Mouse (Mus musculus): Measurements from ENCODE around the gene Rpl27a.

Gene Rpl27a

DNA sequence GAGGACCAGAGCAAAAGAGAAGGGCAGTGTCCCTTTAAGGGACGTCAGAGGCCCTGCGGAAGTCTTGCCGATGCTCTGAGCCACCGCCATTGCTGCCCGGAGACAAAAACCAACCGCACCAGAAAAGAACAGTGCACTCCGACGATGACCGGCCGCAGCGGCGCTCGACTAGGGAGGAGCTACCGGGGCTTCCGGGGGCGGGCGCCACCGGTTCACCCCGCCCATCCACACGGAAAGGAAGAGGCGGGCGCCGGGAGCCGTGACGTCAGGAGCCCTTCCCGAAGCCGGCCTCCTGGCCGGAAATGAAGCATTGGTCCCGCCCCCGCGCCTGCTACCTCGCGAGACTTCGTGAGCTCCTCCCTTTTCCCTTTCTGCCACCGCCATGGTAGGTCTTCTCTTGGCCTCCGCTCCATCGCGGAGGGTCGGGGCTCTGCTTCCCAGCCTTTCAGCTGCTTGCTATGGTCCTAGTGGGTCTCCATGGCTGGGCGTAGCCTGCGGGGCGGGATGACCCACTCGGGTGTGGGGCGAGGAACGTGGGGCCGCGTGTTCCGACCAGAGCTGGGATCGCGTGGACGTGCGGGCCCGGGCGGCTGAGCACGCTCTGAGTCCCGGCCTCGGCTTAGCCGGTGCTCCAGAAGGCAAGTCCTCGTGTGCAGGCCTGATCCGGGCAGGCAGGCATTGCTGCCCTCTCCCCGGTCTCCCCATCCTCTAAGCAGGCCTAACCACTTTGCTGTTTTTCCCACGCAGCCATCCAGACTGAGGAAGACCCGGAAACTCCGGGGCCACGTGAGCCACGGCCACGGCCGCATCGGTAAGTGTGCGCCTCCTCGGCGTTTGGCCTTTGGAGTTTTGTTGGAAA lies at the start of gene Rpl27a:
Gene Rpl27a, plus strand, starts transcription at position 310 of the 859 bp plus-strand sequence.
- DNase-seq, result peak; percentile 98

DNA sequence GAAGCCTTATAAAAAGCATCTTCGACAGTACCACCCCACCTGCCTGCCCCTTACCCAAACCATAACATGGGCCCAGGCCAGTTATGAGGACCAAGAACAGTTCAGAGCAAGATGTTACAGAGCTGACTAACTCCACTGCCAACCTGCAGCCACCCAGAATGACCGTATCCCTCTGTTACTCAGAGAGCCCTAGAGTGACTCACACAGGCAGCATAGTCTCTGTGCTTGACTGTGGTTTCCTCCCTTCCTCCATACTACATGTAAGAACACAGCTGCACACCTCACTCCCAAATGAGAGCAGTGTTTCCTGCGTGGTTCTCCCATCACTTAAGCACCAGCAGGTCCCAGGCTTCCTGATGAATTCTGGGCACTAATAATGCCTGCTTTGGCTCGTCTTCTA lies 48.2 kb upstream of the Rpl27a start:
- no peak for DNase-seq

- no peak for DNase-seq
Measured at GRCm38 (mm10) chr7:109477926-109478325, 41.0 kb upstream of the Rpl27a start.

DNA sequence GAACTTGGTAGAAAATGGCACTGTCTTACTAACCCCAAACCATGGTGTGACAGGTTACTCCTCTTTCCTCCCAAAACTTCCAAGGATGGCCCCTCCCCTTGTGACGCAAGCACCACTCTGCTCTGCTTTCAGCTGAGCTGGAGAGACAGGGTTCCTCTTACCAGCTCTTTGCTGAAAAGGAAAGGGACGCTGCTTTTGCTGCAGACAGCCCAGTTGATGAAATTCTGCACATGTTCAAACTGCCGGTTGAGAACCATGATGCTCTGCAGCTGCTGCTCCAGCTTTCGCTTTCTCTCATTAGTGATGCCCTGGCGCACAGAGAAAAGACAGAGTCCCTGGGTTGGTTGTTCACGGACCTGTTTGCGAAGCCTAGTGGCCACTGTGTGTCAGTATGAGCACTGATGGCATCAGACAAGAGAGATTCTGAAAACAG lies 38.2 kb upstream of the Rpl27a start:
- peak; percentile 26 for DNase-seq

GRCm38 (mm10) chr7:109484221-109484620 lies 34.7 kb upstream of the Rpl27a start:
- no peak for DNase-seq

- DNase-seq, result no peak
Measured at GRCm38 (mm10) chr7:109492616-109493318, 26.2 kb upstream of the Rpl27a start.

- DNase-seq, result peak; percentile 24
Measured at GRCm38 (mm10) chr7:109493319-109494316, 25.3 kb upstream of the Rpl27a start.

DNA sequence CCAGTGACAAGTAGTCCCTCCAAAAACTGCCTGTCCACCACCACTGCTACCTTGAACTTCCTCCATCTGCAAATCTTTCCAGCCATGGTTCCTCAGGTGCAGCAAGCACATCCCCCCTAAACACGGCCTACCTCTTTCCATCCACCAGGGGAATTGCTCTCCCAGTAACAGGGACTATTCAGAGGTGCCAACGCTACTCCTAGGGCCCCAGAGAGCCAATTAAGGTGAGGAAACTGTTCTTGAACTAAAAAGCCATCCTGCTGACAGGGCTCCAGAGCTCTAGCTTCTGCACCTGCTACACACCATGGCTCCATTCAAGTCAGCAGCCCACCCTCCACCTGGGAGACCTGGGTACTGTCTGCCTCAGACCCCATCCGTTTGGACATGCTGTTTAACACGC lies 21.4 kb upstream of the Rpl27a start:
- DNase-seq, result no peak

- no peak for DNase-seq
Measured at GRCm38 (mm10) chr7:109507119-109507518, 11.8 kb upstream of the Rpl27a start.

DNA sequence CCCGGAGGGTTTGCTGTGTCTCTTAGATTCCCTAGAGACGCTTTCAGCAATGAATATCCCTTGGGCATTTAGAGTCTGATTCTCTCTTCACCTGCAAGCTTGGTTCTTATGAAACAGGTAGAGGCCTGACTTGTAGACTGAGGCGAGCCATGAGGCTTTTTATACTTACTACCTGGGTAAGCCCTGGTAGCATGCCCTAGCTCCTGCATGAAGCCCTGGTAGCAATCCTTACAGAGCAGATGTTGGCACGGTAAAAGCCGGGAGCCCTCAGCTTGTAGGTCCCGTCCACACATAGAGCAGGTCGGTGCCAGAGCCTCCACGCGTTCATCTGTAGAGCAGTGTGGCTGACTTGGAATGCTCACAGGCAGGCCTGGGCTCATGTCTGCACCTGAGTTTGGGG lies 11.4 kb upstream of the Rpl27a start:
- DNase-seq, result no peak

GRCm38 (mm10) chr7:109508034-109508433 lies 10.9 kb upstream of the Rpl27a start, which contains the start of gene Trim66:
Gene Trim66 (minus strand): TSS chr7:109508134.
- DNase-seq, result no peak

DNA sequence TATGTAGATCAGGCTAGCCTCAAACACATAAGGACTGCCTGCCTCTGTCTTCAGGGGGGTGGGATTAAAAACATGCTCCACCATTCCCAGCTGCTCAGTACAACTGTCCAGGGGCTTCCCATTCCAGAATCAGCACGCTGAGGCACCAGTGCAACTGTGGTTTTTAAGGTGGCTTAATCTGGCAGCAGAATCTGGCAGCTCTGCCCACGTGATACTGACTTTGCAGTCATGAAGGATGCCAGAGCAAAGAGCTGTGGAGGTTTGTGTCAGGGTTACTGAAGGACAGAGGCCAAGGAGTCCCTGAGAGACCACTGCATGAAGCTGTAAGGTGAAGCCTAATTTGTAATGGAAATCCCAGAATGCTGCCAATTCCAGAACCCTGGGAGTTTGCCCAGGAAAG lies 8.1 kb upstream of the Rpl27a start:
- DNase-seq, result no peak

DNA sequence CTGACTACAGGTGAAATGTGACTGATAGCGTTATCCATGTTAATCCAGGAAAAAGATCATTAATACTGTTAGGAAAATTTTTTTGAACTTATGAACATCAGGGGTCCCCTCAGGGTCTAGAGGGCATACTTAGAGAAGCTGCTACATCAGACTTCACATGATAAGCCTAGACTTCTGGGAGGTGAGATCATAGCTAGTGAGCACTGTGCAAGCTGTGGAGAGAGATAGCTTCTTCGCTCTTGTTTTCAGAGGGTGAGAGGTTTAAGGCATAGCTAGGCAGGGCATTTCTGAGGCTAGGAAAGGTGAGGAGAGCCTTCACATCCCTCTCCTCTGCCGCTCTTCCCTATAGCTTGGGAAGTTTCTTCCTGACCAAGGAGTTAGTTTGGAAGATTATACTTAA lies 7.1 kb upstream of the Rpl27a start:
- DNase-seq, result no peak

DNA sequence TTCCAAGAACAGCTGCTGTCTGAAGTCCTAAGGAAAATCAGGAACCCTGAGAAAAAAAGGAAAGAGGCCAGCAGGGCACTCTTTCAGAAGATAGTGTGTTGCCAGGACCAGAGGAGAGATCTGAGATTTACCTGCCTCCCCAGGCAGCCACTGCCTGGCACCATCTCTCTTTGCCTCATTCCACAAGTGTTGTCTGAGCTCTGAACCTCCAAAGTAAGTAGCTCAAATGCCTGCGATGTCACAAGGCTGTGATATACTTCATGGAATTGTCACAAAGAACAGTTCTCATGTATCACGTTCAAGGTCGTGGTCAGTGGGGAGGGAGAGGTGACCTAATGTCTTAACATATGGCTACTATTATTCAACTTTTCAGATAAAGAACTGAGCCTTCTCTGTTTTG lies 2.4 kb upstream of the Rpl27a start:
- no peak for DNase-seq

DNA sequence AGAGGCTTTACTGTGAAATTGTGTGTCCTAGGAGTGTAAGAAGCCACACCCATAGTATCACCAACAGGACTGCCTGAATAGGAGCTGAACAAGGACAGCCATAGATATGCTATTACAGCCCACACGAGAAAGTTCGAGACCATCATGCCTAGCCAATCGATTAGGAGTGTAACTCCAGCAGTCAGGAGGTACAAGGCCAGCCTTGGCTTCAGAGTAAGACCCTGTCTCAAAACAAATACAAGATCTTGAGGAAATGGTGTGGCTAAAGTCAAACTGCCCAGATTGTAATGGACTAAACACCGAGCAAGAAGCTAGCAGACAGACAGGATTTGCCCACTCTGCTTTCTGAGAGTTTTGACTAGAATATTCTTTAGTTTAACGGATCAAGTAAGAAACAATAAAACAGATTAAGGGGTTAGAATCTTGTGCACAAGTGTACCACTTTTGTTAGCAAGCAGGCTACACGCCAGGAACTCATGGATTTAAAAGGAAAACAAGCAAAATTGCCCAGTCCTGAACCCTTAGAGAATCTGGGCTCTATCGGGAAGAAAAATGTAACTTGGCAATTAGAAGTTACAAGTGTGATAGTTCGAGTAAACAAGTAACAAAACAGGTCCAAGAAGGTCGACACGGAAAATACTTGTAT lies 788 bp upstream of the Rpl27a start:
- DNase-seq, result no peak

GRCm38 (mm10) chr7:109519936-109520335 lies 989 bp downstream of the Rpl27a start:
- no peak for DNase-seq

DNA sequence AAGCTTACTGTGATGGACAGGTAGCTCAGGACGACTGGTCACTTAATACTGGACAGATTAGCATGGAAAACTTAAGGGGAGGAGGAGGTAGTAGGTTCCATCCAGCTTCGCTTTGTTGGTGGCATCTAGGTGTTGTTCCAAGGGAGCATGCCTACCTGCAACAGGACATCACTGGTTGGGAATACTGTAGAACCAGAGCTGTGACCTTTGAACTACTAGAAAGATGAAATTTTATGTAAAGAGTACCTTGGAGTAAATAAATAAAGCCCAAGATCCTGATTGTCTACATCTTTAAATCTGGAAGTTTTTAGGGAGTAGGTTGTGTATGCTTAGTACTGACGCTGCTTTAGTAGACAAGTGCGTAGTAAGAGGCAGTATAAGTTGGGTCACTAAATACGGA lies 3.1 kb downstream of the Rpl27a start:
- DNase-seq, result no peak

DNA sequence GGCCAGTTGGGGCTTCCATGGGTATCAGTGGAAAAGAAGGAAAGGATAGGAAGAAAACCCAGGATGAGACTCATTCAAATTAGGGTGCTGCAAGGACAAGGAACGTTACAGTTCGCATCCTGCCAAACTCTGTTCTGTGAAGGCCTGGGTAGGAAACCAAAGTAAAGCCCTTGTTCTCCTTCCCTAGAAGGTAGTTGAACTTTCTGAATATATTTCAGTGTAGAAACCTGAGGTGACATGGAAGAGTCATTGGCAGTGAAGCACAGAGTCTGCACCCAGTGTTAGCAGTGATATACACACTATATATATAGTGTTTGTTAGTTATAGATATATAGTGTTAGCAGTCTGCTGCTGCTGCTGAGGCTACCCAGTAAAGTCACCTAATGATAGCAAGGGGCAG lies 4.4 kb downstream of the Rpl27a start:
- no peak for DNase-seq

DNA sequence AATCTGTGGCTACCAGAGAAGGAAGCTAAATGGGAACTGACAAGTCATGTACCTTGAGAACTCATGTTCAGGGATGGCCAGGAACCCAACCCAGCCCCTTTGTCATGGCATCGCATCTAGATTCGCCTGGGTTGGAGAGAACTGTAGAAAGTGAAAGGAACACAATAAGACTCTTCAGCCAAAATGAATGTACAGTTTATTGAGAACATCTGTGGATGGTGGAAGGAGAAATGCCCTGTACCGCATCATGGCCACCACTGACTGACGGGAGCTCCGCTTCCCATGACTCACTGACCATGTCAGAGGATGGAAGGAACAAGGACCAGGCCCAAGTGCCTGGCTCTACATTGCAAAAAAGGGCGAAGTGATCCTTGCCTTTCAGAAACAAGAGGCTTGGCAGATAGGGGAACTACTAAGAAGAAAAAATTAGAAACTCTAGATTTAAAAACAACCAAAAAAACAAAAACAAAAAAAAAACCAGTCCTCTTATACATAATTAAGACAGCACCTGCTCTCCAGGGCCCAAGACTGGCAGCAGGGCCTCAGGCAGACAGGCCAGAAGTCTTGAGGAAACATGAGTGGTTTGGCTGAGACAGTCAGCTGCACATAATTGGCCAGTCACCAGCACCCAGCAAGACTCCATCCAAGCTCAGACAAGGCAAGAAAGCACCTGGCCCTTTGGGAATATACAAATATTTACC lies 4.9 kb downstream of the Rpl27a start:
- DNase-seq, result no peak

DNA sequence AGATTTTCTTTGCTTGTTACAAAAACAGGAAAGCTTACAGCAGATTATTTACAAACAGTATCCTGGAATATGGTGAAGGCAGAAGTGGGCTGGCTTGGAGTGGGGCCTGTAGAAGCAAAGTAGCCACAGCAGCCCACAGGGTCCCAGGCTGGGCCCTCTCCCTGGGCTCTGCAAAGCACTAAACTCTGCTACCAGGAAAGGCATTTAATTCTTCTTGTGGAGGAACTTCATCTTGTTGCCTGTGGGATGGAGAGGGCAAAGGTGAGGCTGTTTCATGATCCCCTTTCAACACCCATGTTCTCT lies 5.4 kb downstream of the Rpl27a start:
- DNase-seq, result no peak

DNA sequence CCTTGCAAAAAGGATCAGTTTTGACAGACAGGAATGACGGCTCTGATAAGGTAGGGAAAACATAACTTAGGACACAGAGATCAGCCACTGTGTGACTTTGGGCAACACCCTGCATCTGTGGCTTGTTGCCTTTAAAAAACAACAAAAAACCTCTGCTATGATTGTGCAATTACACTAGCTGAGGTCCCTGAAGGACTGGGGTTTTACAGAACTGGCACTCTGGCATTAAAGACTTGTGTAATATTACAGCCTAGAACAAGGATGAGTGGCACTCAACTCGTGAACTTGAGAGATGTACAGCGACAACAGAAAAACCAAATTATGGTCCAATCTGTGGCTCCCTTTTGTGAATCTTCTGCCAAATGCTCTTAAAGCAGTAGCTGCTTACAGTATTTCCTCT lies 5.8 kb downstream of the Rpl27a start:
- no peak for DNase-seq

Data from right cerebral cortex, postnatal 4 days (tissue).